Mouse (Mus musculus) embryo, embryonic 11 days (tissue): ENCODE measurements around the gene Bicc1.

ENCODE experiments used
- DNase-seq: peaks from one replicate; pipeline ENCODE4 v3.0.0-alpha.2; 2015

Bicc1 gene

GRCm38 (mm10) chr10:70936008-70936407 lies 223.5 kb downstream of the Bicc1 start:
- no peak for DNase-seq

DNA sequence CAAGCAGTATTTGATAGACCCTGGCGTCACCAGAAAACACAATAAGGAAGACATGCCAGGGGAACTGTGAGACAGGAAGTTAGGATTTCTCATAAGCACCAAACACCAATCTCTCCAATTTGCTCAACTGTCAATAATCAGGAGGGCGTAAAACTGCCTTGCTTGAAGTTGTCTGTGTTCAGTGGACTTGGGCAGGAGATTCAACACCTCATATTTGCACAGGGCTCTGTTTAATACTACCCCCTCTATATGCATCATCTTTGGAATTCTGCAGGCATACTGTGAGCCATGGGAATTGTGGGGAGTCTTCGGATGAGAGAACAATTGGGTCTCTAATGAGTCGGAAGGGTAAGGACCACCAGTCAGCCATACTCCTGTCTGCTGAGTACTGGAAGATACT lies 233.4 kb downstream of the Bicc1 start:
- DNase-seq, result no peak

GRCm38 (mm10) chr10:70924348-70924747 lies 235.2 kb downstream of the Bicc1 start:
- DNase-seq, result no peak

- DNase-seq, result no peak
Measured at GRCm38 (mm10) chr10:70923936-70924335, 235.6 kb downstream of the Bicc1 start.

DNA sequence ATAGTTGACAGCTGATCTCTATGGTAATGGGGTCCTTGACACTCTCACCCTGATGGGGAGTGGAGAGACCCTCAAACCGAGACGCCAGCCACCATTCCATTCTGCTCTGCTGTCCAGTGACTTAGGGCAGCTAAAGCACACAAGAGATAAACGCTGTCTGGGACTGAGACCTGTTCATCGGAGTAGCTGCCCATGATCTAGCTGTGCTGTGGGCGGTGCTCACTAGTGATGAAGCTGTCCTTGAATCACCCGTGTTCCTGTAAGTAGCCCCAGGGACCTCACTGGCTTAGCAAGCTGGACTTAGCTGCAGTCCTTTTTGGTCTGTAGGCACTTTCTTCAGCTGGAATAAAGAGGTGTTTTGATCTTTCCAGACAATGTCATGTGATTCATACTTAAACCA lies 238.0 kb downstream of the Bicc1 start:
- DNase-seq, result no peak

DNA sequence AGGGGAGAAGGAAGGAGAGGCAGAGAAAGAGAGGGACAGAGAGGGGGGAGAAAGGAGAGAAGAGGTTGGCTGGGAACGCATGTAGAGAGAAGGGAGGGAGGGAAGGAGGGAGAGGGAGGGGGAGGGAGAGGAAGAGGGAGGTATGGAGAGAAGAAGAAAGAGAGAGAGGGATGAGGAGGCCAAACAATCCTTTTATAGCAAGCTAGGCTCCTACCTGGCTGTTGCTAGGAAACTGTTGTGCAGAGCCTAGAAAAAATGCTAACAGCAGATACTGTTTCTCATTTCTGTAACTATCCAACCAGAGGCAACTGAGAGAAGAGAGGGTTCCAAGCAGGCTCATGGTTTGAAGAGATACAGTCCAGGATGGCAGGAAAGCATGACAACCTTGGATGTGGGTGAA lies 239.6 kb downstream of the Bicc1 start:
- no peak for DNase-seq

DNA sequence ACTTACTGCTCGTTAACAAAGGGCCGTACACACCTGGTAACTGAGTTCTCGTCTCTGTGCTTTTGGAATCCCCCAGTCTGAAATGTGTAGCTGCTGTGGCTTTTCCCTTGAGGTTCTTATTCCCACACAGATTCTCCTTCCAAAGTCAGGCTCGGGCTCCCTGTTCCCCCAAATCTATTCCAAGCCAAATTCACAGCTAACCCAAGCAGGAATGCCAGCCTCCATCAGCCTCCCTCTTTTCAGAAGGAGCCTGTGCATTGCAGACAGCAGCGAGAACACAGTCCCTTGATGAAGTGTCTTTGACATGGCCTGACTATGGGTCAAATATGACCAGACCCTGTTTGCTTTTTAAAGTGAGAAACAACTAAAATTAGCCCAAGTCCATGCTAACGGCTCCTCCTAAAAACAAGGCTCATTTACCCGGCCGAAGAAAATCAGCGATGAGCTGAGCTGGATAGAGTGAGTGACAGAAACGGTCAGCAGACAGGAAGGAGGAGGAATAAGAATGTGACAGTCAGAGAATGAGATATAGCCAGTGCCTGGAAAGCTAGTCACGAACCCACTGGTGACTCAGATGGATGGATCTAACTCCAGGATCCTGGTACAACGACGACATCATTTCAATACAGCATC lies 240.4 kb downstream of the Bicc1 start:
- DNase-seq, result no peak

GRCm38 (mm10) chr10:70916697-70917096 lies 242.8 kb downstream of the Bicc1 start:
- no peak for DNase-seq

- DNase-seq, result no peak
Measured at GRCm38 (mm10) chr10:70915096-70915495, 244.4 kb downstream of the Bicc1 start.

DNA sequence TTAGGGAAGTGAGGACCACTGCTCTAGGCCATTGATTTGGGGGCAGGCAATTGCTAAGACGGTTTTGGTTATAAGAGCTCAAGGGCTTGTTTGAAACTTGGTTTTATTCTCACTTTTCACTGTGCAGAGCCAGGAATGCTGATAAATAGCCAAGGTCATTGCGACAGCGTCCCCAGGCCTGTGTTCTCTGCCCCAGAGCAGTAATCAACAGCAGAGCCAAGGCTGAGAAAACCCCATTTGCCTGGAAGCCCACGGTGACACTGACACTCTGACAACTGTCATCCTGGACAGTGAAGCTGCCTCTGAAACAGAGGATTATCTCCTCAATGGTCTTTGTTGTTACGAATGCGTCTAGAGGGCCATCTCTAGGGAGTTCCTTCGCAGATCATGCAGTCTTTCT lies 255.6 kb downstream of the Bicc1 start:
- no peak for DNase-seq

DNA sequence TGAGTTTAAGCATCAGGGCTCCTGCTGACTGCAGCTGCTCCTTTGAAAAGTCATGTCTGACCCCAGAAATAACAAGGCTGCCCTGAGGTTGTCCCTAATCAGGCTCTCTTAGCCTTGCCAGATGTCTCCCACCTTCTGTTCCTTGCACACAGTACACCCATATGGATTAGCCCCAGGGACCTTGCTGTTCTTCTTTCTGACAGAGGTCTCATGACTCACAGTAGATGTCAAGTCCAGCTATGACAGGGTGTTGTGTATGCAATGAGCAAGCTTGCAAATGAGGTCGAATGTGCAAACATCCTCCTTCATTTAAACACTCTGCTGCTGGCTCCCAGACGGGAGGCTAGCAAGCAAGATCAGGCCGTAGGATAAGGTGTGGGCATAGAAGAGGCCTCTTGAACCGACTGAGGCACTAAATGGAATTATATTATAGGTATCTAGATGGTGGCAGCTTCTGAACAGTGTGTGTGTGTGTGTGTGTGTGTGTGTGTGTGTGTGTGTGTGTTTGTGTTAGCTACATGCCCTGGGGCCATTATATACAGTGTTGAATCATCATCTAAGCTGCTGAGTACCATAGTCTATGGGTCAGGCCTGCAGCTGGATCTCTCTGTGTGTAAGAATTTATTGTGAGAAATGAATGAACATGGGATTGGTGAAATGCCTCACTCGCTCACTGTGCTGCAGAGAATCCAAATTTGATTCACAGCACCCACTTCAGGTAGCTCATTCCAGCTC lies 256.6 kb downstream of the Bicc1 start:
- peak; percentile 15 for DNase-seq

DNA sequence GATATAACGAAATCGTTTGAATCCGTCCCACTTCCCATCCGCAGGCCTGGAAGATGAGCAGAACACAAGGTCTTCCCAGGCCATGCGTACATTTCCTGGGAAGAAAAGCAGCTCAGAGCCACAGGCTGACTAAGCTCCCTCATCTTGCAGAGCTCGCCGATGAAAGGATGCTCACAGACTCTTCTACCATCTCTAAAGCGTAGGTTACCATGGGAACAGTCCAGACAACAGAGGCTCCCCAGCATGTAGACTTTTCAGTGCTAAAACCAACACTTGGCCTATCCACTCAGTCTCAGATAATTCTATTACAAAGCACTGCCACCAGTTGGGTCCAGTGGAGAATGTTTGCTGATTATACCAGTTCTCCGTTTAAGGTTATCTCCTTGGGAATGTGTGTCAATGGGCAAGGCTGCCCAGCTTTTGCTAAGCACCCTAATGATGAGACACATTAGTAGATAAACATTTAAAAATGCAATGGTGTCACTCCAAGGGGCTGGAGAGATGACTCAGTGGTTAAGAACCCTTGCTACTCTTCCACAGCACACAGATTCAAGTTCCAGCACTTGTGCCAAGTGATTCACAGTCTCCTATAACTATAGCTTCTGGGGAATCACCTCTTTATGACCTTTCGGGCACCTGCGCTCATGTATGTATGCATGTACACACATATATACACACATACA lies 258.2 kb downstream of the Bicc1 start:
- no peak for DNase-seq

- no peak for DNase-seq
Measured at GRCm38 (mm10) chr10:70895891-70896290, 263.6 kb downstream of the Bicc1 start.

- no peak for DNase-seq
Measured at GRCm38 (mm10) chr10:70878046-70878445, 281.5 kb downstream of the Bicc1 start.

DNA sequence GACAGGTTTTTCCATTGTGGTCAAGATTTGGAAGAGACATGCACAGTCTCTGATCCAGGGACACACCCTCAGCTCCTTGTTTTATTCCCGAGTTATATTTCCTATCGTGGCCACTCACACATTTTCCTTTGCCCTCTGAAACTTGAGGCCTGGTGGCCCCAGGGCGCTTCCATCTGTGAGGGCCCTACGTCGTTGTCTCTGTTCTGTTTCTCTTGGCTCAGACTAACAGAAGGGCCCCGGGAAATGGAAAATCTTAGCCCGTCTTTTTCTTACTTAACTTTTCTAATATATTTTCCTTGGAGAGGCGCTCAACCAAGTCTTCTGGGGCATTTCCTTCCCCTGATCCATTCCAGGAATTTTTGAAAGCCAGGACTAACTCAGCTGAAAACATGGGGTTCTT lies 281.9 kb downstream of the Bicc1 start:
- no peak for DNase-seq

- DNase-seq, result no peak
Measured at GRCm38 (mm10) chr10:70876522-70876921, 283.0 kb downstream of the Bicc1 start.

DNA sequence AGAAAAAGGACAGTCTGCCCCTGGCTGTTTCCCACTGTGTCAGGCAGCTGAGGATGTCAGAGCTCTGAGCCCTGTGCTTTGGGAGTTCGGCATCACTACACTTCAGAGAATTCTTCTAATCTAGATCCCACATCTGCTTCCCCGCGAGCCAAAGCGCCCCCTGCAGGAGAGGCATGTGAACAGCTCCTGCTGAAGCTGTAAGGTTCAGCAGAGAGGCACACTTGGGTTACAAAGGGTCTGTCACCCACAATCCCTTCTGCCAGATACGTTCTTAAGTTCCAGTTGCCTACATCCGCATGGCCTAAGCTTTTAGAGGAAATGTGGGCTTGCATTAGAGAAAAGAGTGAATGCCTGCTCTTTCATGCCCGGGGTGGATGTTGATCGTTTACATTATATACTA lies 283.4 kb downstream of the Bicc1 start:
- DNase-seq, result no peak

DNA sequence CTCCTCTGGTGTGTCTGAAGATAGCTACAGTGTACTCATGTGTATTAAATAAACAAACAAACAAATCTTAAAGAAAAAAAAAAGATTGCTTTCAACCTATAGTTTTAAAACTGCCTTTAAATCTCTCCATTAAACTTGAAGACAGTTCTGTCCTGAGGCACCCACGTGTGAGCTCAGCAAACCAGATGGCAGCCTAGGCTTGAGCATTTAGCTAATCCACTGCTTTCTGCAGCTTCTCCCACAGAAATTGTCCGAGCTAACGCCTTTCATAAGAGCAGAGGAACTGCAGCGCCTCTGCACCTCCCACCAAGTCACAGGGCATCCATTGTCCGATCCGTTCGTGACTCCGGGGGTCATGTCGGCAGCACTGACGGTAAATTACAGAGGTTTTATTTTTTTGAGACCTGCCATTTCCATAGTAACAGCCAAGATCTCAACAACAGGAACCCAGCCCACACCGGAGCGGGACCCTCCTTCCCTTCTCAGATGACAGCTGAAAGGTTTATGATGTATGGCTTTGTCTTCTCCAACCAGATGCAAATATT lies 284.4 kb downstream of the Bicc1 start:
- peak; percentile 34 for DNase-seq
